Mouse (Mus musculus): ENCODE measurements around the gene Sim1. TPM values are rescaled to one million over a fixed set of nuclear protein-coding genes. Genes with fewer than 3 reads are reported as not detected.

Gene Sim1
- polyA plus RNA-seq, 1 experiment = not detected

GRCm38 (mm10) chr10:50896767-50897390 lies 2.3 kb downstream of the Sim1 start:
- H3K36me3 ChIP-seq (ENCODE audit: control insufficient read depth, insufficient read depth, low read length) = no peaks in the 10 kb centered on the region
- WGBS = 22% methylated on average over 3 of the region's 3 CpGs
- H3K4me1 ChIP-seq (replicated peaks; ENCODE audit: control insufficient read depth, insufficient read depth, low read length) = no peaks in the 10 kb centered on the region
- peaks cover 29% of the 10 kb centered on the region for H3K27me3 ChIP-seq (ENCODE audit: control insufficient read depth, insufficient read depth, low read length)
- H3K27ac ChIP-seq (ENCODE audit: control insufficient read depth, insufficient read depth, low read length) = no peak overlapping the region
- no peak for TF ChIP-seq CTCF (IDR thresholded peaks at IDR 0.05; ENCODE audit: borderline replicate concordance, control insufficient read depth, extremely low read depth, insufficient read depth, low read length, poor library complexity)
- TF ChIP-seq POLR2A (IDR thresholded peaks at IDR 0.05; ENCODE audit: control insufficient read depth, extremely low read depth, insufficient read depth, low read length, poor library complexity) = no peak
- no peak overlapping the region for H3K4me3 ChIP-seq (ENCODE audit: control insufficient read depth, insufficient read depth, low read length)
- no peak for DNase-seq

GRCm38 (mm10) chr10:50897530-50898471 lies 3.2 kb downstream of the Sim1 start:
- 7% methylated on average over 32 of the region's 32 CpGs for WGBS
- Histone ChIP-seq H3K4me1 (replicated peaks; ENCODE audit: control insufficient read depth, insufficient read depth, low read length) (no peaks in the 10 kb centered on the region), H3K4me3 (ENCODE audit: control insufficient read depth, insufficient read depth, low read length) (no peak overlapping the region), H3K27me3 (ENCODE audit: control insufficient read depth, insufficient read depth, low read length) (peaks cover 30% of the 10 kb centered on the region), H3K36me3 (ENCODE audit: control insufficient read depth, insufficient read depth, low read length) (no peaks in the 10 kb centered on the region), H3K27ac (ENCODE audit: control insufficient read depth, insufficient read depth, low read length) (no peak overlapping the region)
- no peak for DNase-seq
- TF ChIP-seq CTCF (IDR thresholded peaks at IDR 0.05; ENCODE audit: borderline replicate concordance, control insufficient read depth, extremely low read depth, insufficient read depth, low read length, poor library complexity) (no peak), POLR2A (IDR thresholded peaks at IDR 0.05; ENCODE audit: control insufficient read depth, extremely low read depth, insufficient read depth, low read length, poor library complexity) (no peak)

DNA sequence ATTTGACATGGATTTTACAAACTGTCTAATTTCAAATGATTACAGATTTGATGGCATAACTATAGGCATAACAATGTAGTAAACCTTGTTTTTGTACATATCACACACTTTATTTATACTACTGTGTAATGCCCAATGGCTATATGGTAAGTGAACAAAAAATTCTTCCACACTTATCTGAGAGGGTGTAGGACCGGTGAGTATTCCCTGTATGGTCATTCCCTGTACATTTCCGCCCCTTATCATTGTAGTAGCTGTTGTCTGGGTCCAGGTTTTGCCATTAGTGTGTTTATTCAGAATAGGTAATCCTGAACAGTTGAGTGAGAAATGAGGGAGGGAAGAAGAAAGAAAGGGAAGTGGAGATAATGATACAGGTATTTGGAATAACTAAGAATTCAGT lies 4.1 kb downstream of the Sim1 start:
- Histone ChIP-seq H3K27me3 (ENCODE audit: control insufficient read depth, insufficient read depth, low read length) (peaks cover 37% of the 10 kb centered on the region), H3K27ac (ENCODE audit: control insufficient read depth, insufficient read depth, low read length) (no peak overlapping the region), H3K4me1 (replicated peaks; ENCODE audit: control insufficient read depth, insufficient read depth, low read length) (no peaks in the 10 kb centered on the region), H3K36me3 (ENCODE audit: control insufficient read depth, insufficient read depth, low read length) (no peaks in the 10 kb centered on the region), H3K4me3 (ENCODE audit: control insufficient read depth, insufficient read depth, low read length) (no peak overlapping the region)
- no peak for DNase-seq
- 34% methylated on average over 2 of the region's 2 CpGs for WGBS
- no peak for TF ChIP-seq CTCF (IDR thresholded peaks at IDR 0.05; ENCODE audit: borderline replicate concordance, control insufficient read depth, extremely low read depth, insufficient read depth, low read length, poor library complexity)
- TF ChIP-seq POLR2A (IDR thresholded peaks at IDR 0.05; ENCODE audit: control insufficient read depth, extremely low read depth, insufficient read depth, low read length, poor library complexity) = no peak

- peaks cover 46% of the 10 kb centered on the region for H3K27me3 ChIP-seq (ENCODE audit: control insufficient read depth, insufficient read depth, low read length)
- 7% methylated on average over 21 of the region's 21 CpGs for WGBS
Observed at GRCm38 (mm10) chr10:50899846-50900745, 5.5 kb downstream of the Sim1 start.

DNA sequence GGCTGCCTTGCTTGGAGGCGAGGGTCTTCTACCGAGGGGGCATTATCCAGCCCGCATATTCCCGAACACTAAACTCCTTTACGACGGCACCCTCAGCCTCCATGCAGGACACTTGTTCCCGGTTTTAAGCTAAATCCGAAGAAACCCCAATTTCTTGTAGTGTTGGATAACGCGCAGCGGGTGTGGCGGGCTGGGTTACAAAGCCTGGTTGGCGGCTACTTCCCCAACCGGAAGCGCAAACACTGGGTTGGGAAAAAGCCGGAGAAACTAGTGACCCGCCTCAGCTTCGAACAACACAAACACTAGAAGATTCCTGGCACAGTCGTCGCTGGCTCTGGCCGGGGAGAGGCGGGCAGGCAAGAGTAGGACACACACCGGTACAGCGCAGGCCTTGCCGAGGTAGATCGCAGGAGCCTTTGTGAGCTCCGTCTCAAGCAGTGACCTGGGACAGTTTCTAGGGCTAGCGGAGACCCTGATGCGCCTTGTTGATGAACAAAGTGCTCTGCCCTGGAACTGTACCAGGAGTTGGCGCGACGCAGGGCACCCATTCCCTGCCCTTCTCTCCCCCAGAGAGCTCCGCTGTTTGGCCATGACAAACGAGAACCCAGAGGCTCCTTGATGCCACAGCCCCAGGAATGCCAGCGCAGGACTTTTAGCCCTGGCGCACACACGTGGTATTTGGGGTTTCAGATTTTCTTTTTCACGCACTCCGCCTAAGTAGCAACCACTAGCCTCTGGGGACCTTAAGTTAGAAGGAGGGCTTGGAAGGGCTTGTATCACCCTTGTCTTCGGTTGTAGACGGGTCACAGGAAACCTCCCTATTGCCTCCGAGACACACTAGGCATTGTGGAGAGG lies 6.4 kb downstream of the Sim1 start:
- Histone ChIP-seq H3K36me3 (ENCODE audit: control insufficient read depth, insufficient read depth, low read length) (no peaks in the 10 kb centered on the region), H3K4me3 (ENCODE audit: control insufficient read depth, insufficient read depth, low read length) (no peak overlapping the region), H3K27ac (ENCODE audit: control insufficient read depth, insufficient read depth, low read length) (no peak overlapping the region), H3K4me1 (replicated peaks; ENCODE audit: control insufficient read depth, insufficient read depth, low read length) (no peaks in the 10 kb centered on the region), H3K27me3 (ENCODE audit: control insufficient read depth, insufficient read depth, low read length) (peaks cover 40% of the 10 kb centered on the region)
- TF ChIP-seq CTCF (IDR thresholded peaks at IDR 0.05; ENCODE audit: borderline replicate concordance, control insufficient read depth, extremely low read depth, insufficient read depth, low read length, poor library complexity) = no peak
- TF ChIP-seq POLR2A (IDR thresholded peaks at IDR 0.05; ENCODE audit: control insufficient read depth, extremely low read depth, insufficient read depth, low read length, poor library complexity) = no peak
- DNase-seq = no peak
- 10% methylated on average over 42 of the region's 42 CpGs for WGBS

More at GRCm38 (mm10) chr10:50899846-50900745, 5.5 kb downstream of the Sim1 start:
- no peaks in the 10 kb centered on the region for H3K4me1 ChIP-seq (replicated peaks; ENCODE audit: control insufficient read depth, insufficient read depth, low read length)
- no peak for TF ChIP-seq CTCF (IDR thresholded peaks at IDR 0.05; ENCODE audit: borderline replicate concordance, control insufficient read depth, extremely low read depth, insufficient read depth, low read length, poor library complexity)
- TF ChIP-seq POLR2A (IDR thresholded peaks at IDR 0.05; ENCODE audit: control insufficient read depth, extremely low read depth, insufficient read depth, low read length, poor library complexity) = no peak
- H3K4me3 ChIP-seq (ENCODE audit: control insufficient read depth, insufficient read depth, low read length) = no peak overlapping the region
- no peak for DNase-seq
- no peaks in the 10 kb centered on the region for H3K36me3 ChIP-seq (ENCODE audit: control insufficient read depth, insufficient read depth, low read length)
- H3K27ac ChIP-seq (ENCODE audit: control insufficient read depth, insufficient read depth, low read length) = no peak overlapping the region
